Mouse (Mus musculus) intestine, postnatal 0 days (tissue): Measurements from ENCODE around the gene Flt4. TPM values are rescaled to one million over a fixed set of nuclear protein-coding genes. Genes with fewer than 3 reads are reported as not detected.

Experiments used
- ATAC-seq: fragments of 200-750 bp; cut with Nextera tagmentation; 2 replicates; pipeline ENCODE4 v1.8.0; 2017; ENCODE audit warnings: mild to moderate bottlenecking, moderate TSS enrichment, moderate library complexity
- H3K27ac ChIP-seq: fragments of 300-500 bp; sonication (generic); 2 replicates; pipeline ENCODE4 v1.5.1; 2014; ENCODE audit warnings: mild to moderate bottlenecking, low read depth, low read length, moderate library complexity
- H3K27me3 ChIP-seq: fragments of 300-500 bp; sonication (generic); replicated peaks from 2 replicates; pipeline ENCODE4 v1.6.1; 2014; ENCODE audit warnings: low read length, mixed read lengths; ENCODE audit not compliant: control insufficient read depth, insufficient read depth
- H3K36me3 ChIP-seq: fragments of 300-500 bp; sonication (generic); 2 replicates; pipeline ENCODE4 v1.6.1; 2014; ENCODE audit warnings: mild to moderate bottlenecking, moderate library complexity; ENCODE audit not compliant: control insufficient read depth, insufficient read depth
- H3K4me1 ChIP-seq: fragments of 300-500 bp; sonication (generic); replicated peaks from 2 replicates; pipeline ENCODE4 v1.6.1; 2014; ENCODE audit warnings: antibody characterized with exemption, low read length, mixed read lengths; ENCODE audit not compliant: control insufficient read depth, insufficient read depth
- H3K4me2 ChIP-seq: fragments of 300-500 bp; sonication (generic); replicated peaks from 2 replicates; pipeline ENCODE4 v1.6.1; 2014; ENCODE audit warnings: low read depth, mild to moderate bottlenecking, moderate library complexity
- H3K4me3 ChIP-seq: fragments of 300-500 bp; sonication (generic); 2 replicates; pipeline ENCODE4 v1.5.1; 2014; ENCODE audit warnings: low read depth, low read length
- H3K9ac ChIP-seq: fragments of 300-500 bp; sonication (generic); 2 replicates; pipeline ENCODE4 v1.6.1; 2014; ENCODE audit warnings: mild to moderate bottlenecking, low read depth, low read length
- H3K9me3 ChIP-seq: fragments of 300-500 bp; sonication (generic); 2 replicates; pipeline ENCODE4 v1.6.1; 2016; ENCODE audit warnings: mixed run types; ENCODE audit not compliant: control insufficient read depth
- CTCF ChIP-seq: sonication (generic); IDR thresholded peaks from 2 replicates; pipeline ENCODE4 v1.5.1; 2016; ENCODE audit warnings: low read depth, mild to moderate bottlenecking, control low read depth, antibody characterized with exemption, moderate library complexity
- WGBS: fragments of 180-500 bp; shearing (Covaris S2); extraction: QIAGEN DNeasy Blood & Tissue Kit; methylation state at CpG from one replicate; pipeline ENCODE4 v1.1.7; 2014; 5-methylcytosine and 5-hydroxymethylcytosine counted together
- polyA plus RNA-seq: library from polyadenylated mRNA; unstranded; fragments of >200 nt; fragmentation: Nextera tagmentation; extraction: Ambion mirVana; gene quantifications from 2 replicates; pipeline ENCODE4 v1.2.1, GENCODE M21; 2015

Gene Flt4
- polyA plus RNA-seq, 1 experiment from 2014 or later, result 4.0 TPM

GRCm38 (mm10) chr11:49621953-49622352 is 12.9 kb downstream of the Flt4 start:
- ATAC-seq, result no peak
- no peak overlapping the region for H3K4me3 ChIP-seq
- 76% methylated on average over 5 of the region's 5 CpGs for WGBS

DNA sequence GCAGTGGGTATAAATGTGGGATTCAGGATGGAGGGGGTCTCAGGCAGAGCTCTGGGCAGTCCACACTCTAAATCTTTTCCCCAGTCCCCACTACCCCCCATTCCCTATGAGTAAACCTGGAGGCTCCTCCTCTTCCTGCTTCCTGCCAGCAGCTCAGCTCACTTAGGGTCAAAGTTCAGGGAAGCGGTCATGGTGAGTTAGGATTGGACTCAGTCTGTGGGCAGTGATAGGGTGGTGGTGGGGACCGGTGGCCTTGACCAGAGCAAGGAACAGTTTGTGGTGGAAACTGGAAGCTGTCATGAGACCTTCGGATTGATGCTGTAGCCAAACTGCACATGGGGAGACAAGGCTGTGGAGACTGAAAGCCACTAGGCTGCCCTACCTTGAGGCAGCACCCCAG is 15.1 kb downstream of the Flt4 start:
- no peaks in the 10 kb centered on the region for H3K4me1 ChIP-seq
- H3K27me3 ChIP-seq, result no peaks in the 10 kb centered on the region
- 72% methylated on average over 3 of the region's 3 CpGs for WGBS
- H3K36me3 ChIP-seq, result no peaks in the 10 kb centered on the region
- no peak for TF ChIP-seq CTCF
- no peaks in the 10 kb centered on the region for H3K9me3 ChIP-seq
- H3K4me3 ChIP-seq, result no peak overlapping the region
- no peak for ATAC-seq
- no peak overlapping the region for H3K4me2 ChIP-seq
- no peak overlapping the region for H3K9ac ChIP-seq
- no peak overlapping the region for H3K27ac ChIP-seq

More at GRCm38 (mm10) chr11:49621953-49622352, 12.9 kb downstream of the Flt4 start:
- H3K4me2 ChIP-seq, result no peak overlapping the region
- H3K36me3 ChIP-seq, result no peaks in the 10 kb centered on the region
- H3K27me3 ChIP-seq, result no peaks in the 10 kb centered on the region
- TF ChIP-seq CTCF, result no peak
- no peak overlapping the region for H3K9ac ChIP-seq
- no peaks in the 10 kb centered on the region for H3K4me1 ChIP-seq
- H3K9me3 ChIP-seq, result no peaks in the 10 kb centered on the region
- H3K27ac ChIP-seq, result no peak overlapping the region

- peak; percentile 37; the same call in 1 of the 2 replicates for TF ChIP-seq CTCF
- Histone ChIP-seq H3K27ac (no peak overlapping the region), H3K27me3 (no peaks in the 10 kb centered on the region), H3K36me3 (no peaks in the 10 kb centered on the region), H3K4me2 (no peak overlapping the region), H3K9me3 (no peaks in the 10 kb centered on the region), H3K4me1 (no peaks in the 10 kb centered on the region), H3K4me3 (no peak overlapping the region), H3K9ac (no peak overlapping the region)
- no peak for ATAC-seq
- WGBS, result 63% methylated on average over 15 of the region's 15 CpGs
Observed at GRCm38 (mm10) chr11:49625863-49626262, 16.8 kb downstream of the Flt4 start.

DNA sequence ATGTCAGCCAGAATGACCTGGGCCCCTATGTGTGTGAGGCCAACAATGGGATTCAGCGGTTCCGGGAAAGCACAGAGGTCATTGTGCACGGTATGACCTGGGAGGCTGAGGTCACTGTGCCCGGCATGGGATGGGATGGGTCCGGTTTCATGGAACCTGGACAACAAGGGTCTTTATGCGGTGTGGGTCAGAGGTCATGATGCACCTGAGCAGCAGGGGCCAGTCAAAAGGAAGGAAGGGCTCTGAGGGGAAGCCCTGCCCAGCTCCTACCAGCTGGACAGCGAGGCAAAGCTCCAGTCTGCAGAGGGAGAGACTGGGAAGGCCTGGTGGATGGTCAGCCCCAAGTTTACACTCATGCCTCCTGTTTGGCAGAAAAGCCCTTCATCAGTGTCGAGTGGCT is 17.7 kb downstream of the Flt4 start:
- H3K4me3 ChIP-seq, result no peak overlapping the region
- no peak for ATAC-seq
- TF ChIP-seq CTCF, result no peak
- H3K27ac ChIP-seq, result no peak overlapping the region
- H3K4me1 ChIP-seq, result no peaks in the 10 kb centered on the region
- H3K9me3 ChIP-seq, result no peaks in the 10 kb centered on the region
- 80% methylated on average over 8 of the region's 8 CpGs for WGBS
- H3K36me3 ChIP-seq, result no peaks in the 10 kb centered on the region
- no peak overlapping the region for H3K9ac ChIP-seq
- no peaks in the 10 kb centered on the region for H3K27me3 ChIP-seq
- no peak overlapping the region for H3K4me2 ChIP-seq

GRCm38 (mm10) chr11:49631154-49631553 is 22.1 kb downstream of the Flt4 start:
- ATAC-seq, result no peak
- Histone ChIP-seq H3K27me3 (peaks cover 19% of the 10 kb centered on the region), H3K36me3 (no peaks in the 10 kb centered on the region), H3K9ac (no peak overlapping the region), H3K27ac (no peak overlapping the region), H3K4me1 (no peaks in the 10 kb centered on the region), H3K4me3 (no peak overlapping the region), H3K9me3 (no peaks in the 10 kb centered on the region), H3K4me2 (no peak overlapping the region)
- 32% methylated on average over 3 of the region's 3 CpGs for WGBS
- peak; percentile 67 for TF ChIP-seq CTCF

- no peak for TF ChIP-seq CTCF
- H3K36me3 ChIP-seq, result no peaks in the 10 kb centered on the region
- no peak overlapping the region for H3K9ac ChIP-seq
- H3K27me3 ChIP-seq, result peaks cover 29% of the 10 kb centered on the region
- H3K4me1 ChIP-seq, result no peaks in the 10 kb centered on the region
- no peaks in the 10 kb centered on the region for H3K9me3 ChIP-seq
- H3K4me3 ChIP-seq, result no peak overlapping the region
- no peak overlapping the region for H3K27ac ChIP-seq
- ATAC-seq, result no peak
- 70% methylated on average over 2 of the region's 2 CpGs for WGBS
- H3K4me2 ChIP-seq, result no peak overlapping the region
Observed at GRCm38 (mm10) chr11:49632256-49632655, 23.2 kb downstream of the Flt4 start.

DNA sequence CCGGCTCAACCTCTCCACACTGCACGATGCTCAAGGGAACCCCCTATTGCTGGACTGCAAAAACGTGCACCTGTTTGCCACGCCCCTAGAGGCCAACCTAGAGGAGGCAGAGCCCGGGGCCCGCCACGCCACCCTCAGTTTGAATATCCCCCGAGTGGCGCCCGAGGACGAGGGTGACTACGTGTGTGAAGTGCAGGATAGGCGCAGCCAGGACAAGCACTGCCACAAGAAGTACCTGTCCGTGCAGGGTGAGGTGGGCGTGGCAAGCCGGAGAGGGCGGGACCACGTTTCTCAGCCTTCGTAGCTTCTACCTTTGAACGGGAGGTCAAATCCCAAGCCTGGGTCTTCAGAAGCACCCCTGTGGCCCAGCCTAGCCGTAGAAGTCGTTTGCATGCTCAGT is 25.0 kb downstream of the Flt4 start:
- Histone ChIP-seq H3K27ac (no peak overlapping the region), H3K27me3 (peaks cover 33% of the 10 kb centered on the region), H3K4me2 (peak overlapping the region; percentile 64), H3K4me3 (peak overlapping the region; percentile 34), H3K9me3 (no peaks in the 10 kb centered on the region), H3K36me3 (no peaks in the 10 kb centered on the region), H3K4me1 (no peaks in the 10 kb centered on the region), H3K9ac (no peak overlapping the region)
- 8% methylated on average over 22 of the region's 22 CpGs for WGBS
- ATAC-seq, result no peak
- TF ChIP-seq CTCF, result no peak
